Mouse (Mus musculus) liver, embryonic 14.5 days (tissue): Measurements from ENCODE around the gene Ergic1.

Experiments used
- CTCF ChIP-seq: IDR thresholded peaks from 2 replicates; pipeline ENCODE4 v1.5.1; 2016; ENCODE audit warnings: antibody characterized with exemption, low read depth, control low read depth
- EP300 ChIP-seq: IDR thresholded peaks from 2 replicates; pipeline ENCODE4 v1.6.1; 2016; ENCODE audit warnings: antibody characterized with exemption, low read depth

DNA sequence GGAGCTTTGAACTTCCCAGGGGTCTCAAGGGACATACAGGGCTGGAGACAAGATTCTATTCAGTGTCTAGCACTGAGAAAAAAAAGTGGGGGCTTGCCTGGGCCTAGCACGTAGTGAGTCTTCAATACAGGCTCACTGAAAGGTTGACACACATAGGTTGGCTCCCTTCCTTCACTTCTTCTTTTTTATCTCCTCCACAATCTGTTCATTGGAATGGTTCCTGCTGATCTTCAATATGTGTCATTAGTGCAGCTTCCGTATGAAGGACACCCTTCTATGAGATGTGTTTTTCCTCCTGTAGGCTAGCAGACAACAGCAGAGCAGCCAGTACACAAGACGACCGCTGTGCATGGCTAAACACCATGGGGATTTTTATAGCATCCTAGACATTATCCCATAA is 36.5 kb upstream of the Ergic1 start:
- TF ChIP-seq CTCF (no peak), EP300 (no peak)
